Mouse (Mus musculus) lung, adult 2 months (tissue): ENCODE measurements at regions not wholly inside any gene's neighbourhood (a gene's known extent, or its start where the extent isn't known, plus 50 kb on each side); places are given as distances from the start of the nearest gene placed in this dataset.

ENCODE experiments used
- CTCF ChIP-seq: fragments of 200-500 bp; IDR thresholded peaks from 2 replicates; pipeline ENCODE4 v1.5.1; 2011; ENCODE audit warnings: mild to moderate bottlenecking, low read length, control low read depth; ENCODE audit not compliant: insufficient read depth
- POLR2A ChIP-seq: fragments of 200-500 bp; IDR thresholded peaks from 2 replicates; pipeline ENCODE4 v1.6.1; 2011; ENCODE audit warnings: low read depth, mild to moderate bottlenecking, control low read depth, low read length, borderline replicate concordance; ENCODE audit errors: extremely low read depth

GRCm38 (mm10) chr14:86261640-86262230 is 879.3 kb downstream of the Diaph3 start:
- TF ChIP-seq CTCF (no peak), POLR2A (no peak)
